Mouse (Mus musculus) lung, embryonic 16.5 days (tissue): Measurements from ENCODE around the gene Trim38. TPM values are rescaled to one million over a fixed set of nuclear protein-coding genes. Genes with fewer than 3 reads are reported as not detected.
"Not testable (repeated sequence)": the region's sequence is repeated elsewhere in the genome, so short reads cannot be mapped to it uniquely, and the experiment has no call there.

ENCODE experiments used
- ATAC-seq: fragments of 200-750 bp; cut with Nextera tagmentation; 2 replicates; pipeline ENCODE4 v1.8.0; 2017; ENCODE audit warnings: low read depth, mild to moderate bottlenecking, moderate library complexity
- H3K27ac ChIP-seq: fragments of 300-500 bp; sonication (generic); 2 replicates; pipeline ENCODE4 v1.5.1; 2014; ENCODE audit warnings: mild to moderate bottlenecking, control low read depth, low read length
- H3K27me3 ChIP-seq: fragments of 300-500 bp; sonication (generic); 2 replicates; pipeline ENCODE4 v1.6.1; 2014; ENCODE audit warnings: low read depth, low read length, mixed read lengths; ENCODE audit not compliant: control insufficient read depth, insufficient read depth
- H3K36me3 ChIP-seq: fragments of 300-500 bp; sonication (generic); 2 replicates; pipeline ENCODE4 v1.6.1; 2014; ENCODE audit warnings: low read length; ENCODE audit not compliant: control insufficient read depth, insufficient read depth
- H3K4me1 ChIP-seq: fragments of 300-500 bp; sonication (generic); replicated peaks from 2 replicates; pipeline ENCODE4 v1.6.1; 2014; ENCODE audit warnings: low read length, mixed read lengths; ENCODE audit not compliant: control insufficient read depth, insufficient read depth
- H3K4me2 ChIP-seq: fragments of 300-500 bp; sonication (generic); 2 replicates; pipeline ENCODE4 v1.6.1; 2014; ENCODE audit warnings: low read depth, low read length, control low read depth
- H3K4me3 ChIP-seq: fragments of 300-500 bp; sonication (generic); 2 replicates; pipeline ENCODE4 v1.5.1; 2014; ENCODE audit warnings: mild to moderate bottlenecking, low read length, control low read depth
- H3K9ac ChIP-seq: fragments of 300-500 bp; sonication (generic); 2 replicates; pipeline ENCODE4 v1.6.1; 2014; ENCODE audit warnings: low read length, control low read depth
- H3K9me3 ChIP-seq: fragments of 300-500 bp; sonication (generic); 2 replicates; pipeline ENCODE4 v1.6.1; 2016; ENCODE audit warnings: low read length; ENCODE audit not compliant: control insufficient read depth
- WGBS: fragments of 180-500 bp; shearing (Covaris S2); extraction: QIAGEN DNeasy Blood & Tissue Kit; methylation state at CpG from one replicate; pipeline ENCODE4 v1.1.7; 2014; 5-methylcytosine and 5-hydroxymethylcytosine counted together
- polyA plus RNA-seq: library from polyadenylated mRNA; unstranded; fragments of >200 nt; fragmentation: Nextera tagmentation; extraction: Ambion mirVana; gene quantifications from 2 replicates; pipeline ENCODE4 v1.2.1, GENCODE M21; 2015

The Trim38 gene
- polyA plus RNA-seq = not detected in 2 replicates

DNA sequence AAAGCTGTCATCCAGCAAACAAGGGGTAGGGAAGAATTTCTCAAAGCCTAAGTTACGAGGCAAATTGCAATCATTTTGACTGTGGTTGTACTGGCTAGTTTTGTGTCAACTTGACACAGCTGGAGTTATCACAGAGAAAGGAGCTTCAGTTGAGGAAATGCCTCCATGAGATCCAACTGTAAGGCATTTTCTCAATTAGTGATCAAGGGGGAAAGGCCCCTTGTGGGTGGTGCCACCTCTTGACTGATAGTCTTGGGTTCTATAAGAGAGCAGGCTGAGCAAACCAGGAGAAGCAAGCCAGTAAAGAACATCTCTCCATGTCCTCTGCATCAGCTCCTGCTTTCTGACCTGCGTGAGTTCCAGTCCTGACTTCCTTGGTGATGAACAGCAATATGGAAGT lies at the start of gene Trim38:
TSS of gene Trim38 (plus strand) at position 301 of the 400 bp plus-strand sequence.
- H3K9me3 ChIP-seq, H3K27me3 ChIP-seq, H3K27ac ChIP-seq, H3K4me2 ChIP-seq, H3K36me3 ChIP-seq, H3K4me3 ChIP-seq, H3K4me1 ChIP-seq, ATAC-seq, H3K9ac ChIP-seq: not testable (repeated sequence)
- 79% methylated on average over 2 of the region's 2 CpGs for WGBS

GRCm38 (mm10) chr13:23724239-23724638 lies 45.5 kb upstream of the Trim38 start:
- 41% methylated on average over 4 of the region's 4 CpGs for WGBS
- ATAC-seq = peak; percentile 70

GRCm38 (mm10) chr13:23725213-23725612 lies 44.5 kb upstream of the Trim38 start:
- Histone ChIP-seq H3K9me3 (no peaks in the 10 kb centered on the region), H3K4me1 (no peaks in the 10 kb centered on the region), H3K36me3 (no peaks in the 10 kb centered on the region), H3K27ac (no peak overlapping the region), H3K9ac (no peak overlapping the region), H3K4me2 (no peak overlapping the region), H3K4me3 (no peak overlapping the region), H3K27me3 (no peaks in the 10 kb centered on the region)
- ATAC-seq = no peak
- WGBS = no CpG with 5 or more reads among the region's 1 CpGs

More at GRCm38 (mm10) chr13:23724239-23724638, 45.5 kb upstream of the Trim38 start:
- H3K4me1 ChIP-seq = no peaks in the 10 kb centered on the region
- no peaks in the 10 kb centered on the region for H3K27me3 ChIP-seq
- no peak overlapping the region for H3K4me3 ChIP-seq
- H3K9me3 ChIP-seq = no peaks in the 10 kb centered on the region
- H3K36me3 ChIP-seq = no peaks in the 10 kb centered on the region
- H3K4me2 ChIP-seq = no peak overlapping the region
- H3K9ac ChIP-seq = no peak overlapping the region
- no peak overlapping the region for H3K27ac ChIP-seq

DNA sequence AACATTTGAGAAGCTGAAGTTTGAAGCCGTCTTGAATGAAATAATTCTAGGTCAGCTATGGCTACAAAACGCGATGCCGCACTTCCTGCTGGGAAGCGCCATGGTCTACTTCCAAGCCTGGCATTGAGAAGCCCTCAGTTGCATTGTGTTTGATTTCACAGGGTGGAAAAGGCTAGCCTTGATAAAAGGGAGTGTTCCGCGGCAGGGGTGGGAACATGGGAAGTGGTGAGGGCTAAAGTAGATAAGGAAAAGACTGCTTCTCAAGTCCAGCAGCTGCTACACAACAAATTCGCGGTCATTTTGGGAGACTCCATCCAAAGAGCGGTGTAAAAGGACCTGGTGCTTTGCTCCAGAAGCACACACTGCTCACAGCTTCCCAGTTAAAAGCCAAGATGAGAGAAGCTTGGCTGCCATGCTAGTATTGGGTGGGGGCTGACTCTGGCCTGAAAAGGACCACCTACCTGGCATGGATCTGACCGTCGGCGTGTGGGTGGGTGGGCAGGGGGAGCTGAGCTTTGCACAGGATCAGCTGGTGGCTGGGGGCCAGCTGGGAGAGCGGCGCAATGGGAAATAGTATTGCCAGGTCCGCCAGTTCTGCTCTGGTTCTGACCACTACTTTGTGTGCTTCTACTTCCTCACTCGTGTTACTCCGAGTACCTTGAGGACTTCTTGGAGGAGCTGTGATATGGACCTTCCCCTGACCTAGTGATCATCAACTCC lies 41.1 kb upstream of the Trim38 start:
- H3K4me3 ChIP-seq = no peak overlapping the region
- H3K9me3 ChIP-seq = no peaks in the 10 kb centered on the region
- H3K4me1 ChIP-seq = no peaks in the 10 kb centered on the region
- H3K27ac ChIP-seq = no peak overlapping the region
- H3K36me3 ChIP-seq = no peaks in the 10 kb centered on the region
- WGBS = 85% methylated on average over 18 of the region's 18 CpGs
- ATAC-seq = no peak
- no peak overlapping the region for H3K9ac ChIP-seq
- H3K4me2 ChIP-seq = no peak overlapping the region
- H3K27me3 ChIP-seq = no peaks in the 10 kb centered on the region

DNA sequence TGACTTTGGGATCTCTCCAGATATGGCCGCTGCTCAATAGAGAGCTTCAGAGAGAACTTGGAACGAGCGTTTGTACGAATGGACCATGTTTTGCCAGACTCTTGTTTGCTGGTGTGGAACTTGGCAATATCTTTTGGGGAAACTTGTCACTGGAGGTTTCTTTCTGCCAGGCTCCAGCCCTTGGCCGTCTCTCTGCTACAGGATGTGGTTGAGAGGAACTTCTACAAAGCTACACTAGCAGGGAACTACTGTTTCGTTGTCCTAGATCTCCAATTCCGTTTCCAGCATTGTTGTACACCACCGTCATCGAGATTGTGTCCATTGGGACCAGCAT lies 40.6 kb upstream of the Trim38 start:
- no peak for ATAC-seq

GRCm38 (mm10) chr13:23729706-23730105 lies 40.0 kb upstream of the Trim38 start:
- no peak for ATAC-seq

More for the DNA sequence above, 40.6 kb upstream of the Trim38 start:
- Histone ChIP-seq H3K9me3 (no peaks in the 10 kb centered on the region), H3K9ac (no peak overlapping the region), H3K4me2 (no peak overlapping the region), H3K27ac (no peak overlapping the region), H3K4me1 (no peaks in the 10 kb centered on the region), H3K27me3 (no peaks in the 10 kb centered on the region), H3K4me3 (no peak overlapping the region), H3K36me3 (no peaks in the 10 kb centered on the region)
- WGBS = 83% methylated on average over 9 of the region's 9 CpGs

DNA sequence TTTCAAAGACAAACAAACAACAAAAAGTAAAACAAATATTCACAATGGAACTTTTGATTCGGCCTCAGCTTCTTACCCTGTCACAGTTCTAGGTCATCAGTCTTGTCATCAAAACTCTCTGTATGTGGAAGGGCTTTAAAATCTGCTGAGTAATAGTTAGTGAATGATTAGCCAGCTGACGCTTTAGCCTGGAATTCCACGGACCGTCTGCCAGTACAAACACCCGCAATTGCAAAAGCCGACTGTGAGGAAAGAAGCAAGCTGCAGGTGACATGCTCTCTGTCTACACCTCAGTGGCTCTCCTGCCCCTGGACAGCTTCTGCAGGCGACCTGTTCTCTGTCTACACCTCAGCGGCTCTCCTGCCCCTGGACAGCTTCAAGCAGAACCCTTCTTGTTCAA lies 39.2 kb upstream of the Trim38 start:
- peak; percentile 55; the same call in 1 of the 2 replicates for ATAC-seq
- H3K4me2 ChIP-seq = no peak overlapping the region
- H3K9ac ChIP-seq = no peak overlapping the region
- WGBS = 20% methylated on average over 8 of the region's 8 CpGs
- no peak overlapping the region for H3K4me3 ChIP-seq
- no peaks in the 10 kb centered on the region for H3K9me3 ChIP-seq
- no peaks in the 10 kb centered on the region for H3K27me3 ChIP-seq
- no peak overlapping the region for H3K27ac ChIP-seq
- no peaks in the 10 kb centered on the region for H3K4me1 ChIP-seq
- H3K36me3 ChIP-seq = no peaks in the 10 kb centered on the region

More at GRCm38 (mm10) chr13:23729706-23730105, 40.0 kb upstream of the Trim38 start:
- no peak overlapping the region for H3K27ac ChIP-seq
- H3K36me3 ChIP-seq = no peaks in the 10 kb centered on the region
- H3K4me1 ChIP-seq = no peaks in the 10 kb centered on the region
- no peak overlapping the region for H3K9ac ChIP-seq
- H3K4me2 ChIP-seq = no peak overlapping the region
- H3K27me3 ChIP-seq = no peaks in the 10 kb centered on the region
- no peaks in the 10 kb centered on the region for H3K9me3 ChIP-seq
- 94% methylated on average over 5 of the region's 5 CpGs for WGBS
- H3K4me3 ChIP-seq = no peak overlapping the region

DNA sequence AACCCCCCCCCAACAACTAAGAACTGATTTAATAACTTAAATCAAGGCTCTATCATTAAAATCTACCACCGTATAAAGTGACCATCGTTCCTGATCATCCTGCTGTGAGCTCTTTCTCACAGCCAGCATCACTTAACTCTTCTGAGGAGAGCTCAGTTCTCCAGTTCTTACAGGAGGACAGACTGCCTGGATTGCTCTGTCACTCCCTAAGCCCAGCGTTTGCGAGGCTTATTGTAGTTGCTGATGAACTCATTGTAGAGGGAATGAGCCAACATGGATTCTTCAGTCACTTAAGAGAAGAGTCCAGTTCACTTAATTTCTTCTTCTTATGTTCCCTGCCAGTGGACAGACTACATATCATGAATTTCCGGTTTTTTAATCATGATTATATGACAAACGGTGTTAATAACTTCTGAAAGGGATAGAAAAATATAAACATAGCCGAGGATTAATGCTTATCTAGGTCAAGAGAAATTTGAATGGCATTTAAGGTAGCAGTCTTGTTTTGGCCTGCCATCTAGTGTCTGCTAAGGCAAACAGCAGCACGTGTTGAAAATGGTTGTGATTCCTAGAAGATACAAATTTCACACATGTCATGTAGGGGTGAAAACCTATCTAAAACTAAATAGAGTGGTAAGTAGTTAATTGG lies 37.4 kb upstream of the Trim38 start:
- no peaks in the 10 kb centered on the region for H3K9me3 ChIP-seq

GRCm38 (mm10) chr13:23737091-23737490 lies 32.6 kb upstream of the Trim38 start:
- H3K36me3 ChIP-seq = no peaks in the 10 kb centered on the region
- ATAC-seq = no peak
- no peak overlapping the region for H3K27ac ChIP-seq
- H3K4me1 ChIP-seq = peaks cover 10% of the 10 kb centered on the region; the same call in 1 of the 2 replicates
- H3K4me3 ChIP-seq = no peak overlapping the region
- no peak overlapping the region for H3K4me2 ChIP-seq
- H3K9me3 ChIP-seq = no peaks in the 10 kb centered on the region
- WGBS = 86% methylated on average over 5 of the region's 5 CpGs
- no peak overlapping the region for H3K9ac ChIP-seq
- H3K27me3 ChIP-seq = no peaks in the 10 kb centered on the region

More for the DNA sequence above, 37.4 kb upstream of the Trim38 start:
- 22% methylated on average over 8 of the region's 8 CpGs for WGBS
- ATAC-seq = no peak
- Histone ChIP-seq H3K27me3 (no peaks in the 10 kb centered on the region), H3K4me2 (no peak overlapping the region), H3K27ac (no peak overlapping the region), H3K36me3 (no peaks in the 10 kb centered on the region), H3K4me3 (no peak overlapping the region), H3K4me1 (no peaks in the 10 kb centered on the region), H3K9ac (no peak overlapping the region)
